Mouse (Mus musculus) T-helper 17 cell (primary cell): ENCODE data around the gene Nckap5.

Experiments
- in situ Hi-C, 2 experiments: fragments of 300-600 bp; cut with MboI, MseI; formaldehyde crosslinking; loops; 1 replicate in 1 of 2; 2 replicates in 1 of 2; pipeline ENCODE4 v1.15.1; 2025; ENCODE audit warnings: high pct_unique_total_duplicates in 2 of 2

The Nckap5 gene

DNA sequence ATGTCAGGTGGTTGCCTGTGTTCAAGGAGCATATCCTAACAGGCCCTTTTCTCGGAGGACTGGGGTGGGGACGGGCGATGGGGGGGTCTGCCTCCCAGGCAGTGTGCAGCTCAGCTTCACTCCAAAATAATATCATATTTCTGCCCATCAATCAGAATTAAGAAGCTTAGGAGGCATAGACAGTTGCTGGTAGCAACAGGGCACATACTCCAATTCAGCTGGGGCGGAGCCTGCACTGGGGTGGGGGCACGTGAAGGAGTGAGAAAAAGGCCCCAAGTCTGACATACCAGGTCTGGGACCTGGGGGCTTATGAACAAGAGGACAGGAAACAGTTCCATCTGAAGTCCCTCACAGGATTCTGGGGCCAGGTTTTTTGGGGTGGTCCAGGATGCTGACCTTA is 339.2 kb downstream of the Nckap5 start:
- in situ Hi-C loops: no loop called here

GRCm38 (mm10) chr1:126490256-126490655 is 340.3 kb downstream of the Nckap5 start:
- in situ Hi-C loops: no loop called here

DNA sequence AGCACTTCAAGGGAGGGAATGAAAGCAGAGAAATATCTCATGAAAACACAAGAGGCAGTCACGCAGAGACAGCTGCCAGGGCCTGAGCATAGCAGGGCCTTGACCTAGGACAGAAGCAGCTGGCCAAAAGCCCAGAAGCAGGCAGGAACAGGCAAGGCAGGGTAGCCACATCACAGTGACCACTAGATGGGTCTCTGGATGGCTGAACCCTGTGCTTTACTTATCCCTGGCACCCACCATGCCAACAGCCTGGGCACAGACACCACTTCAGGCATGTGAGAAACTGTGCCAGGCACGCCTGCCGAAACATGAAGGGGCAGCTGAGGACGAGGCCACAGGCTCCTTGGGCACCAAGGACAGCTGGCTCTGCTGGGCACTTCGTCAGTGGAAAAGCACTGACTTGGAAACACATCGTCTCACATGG is 345.9 kb downstream of the Nckap5 start:
- in situ Hi-C loops: no loop called here

DNA sequence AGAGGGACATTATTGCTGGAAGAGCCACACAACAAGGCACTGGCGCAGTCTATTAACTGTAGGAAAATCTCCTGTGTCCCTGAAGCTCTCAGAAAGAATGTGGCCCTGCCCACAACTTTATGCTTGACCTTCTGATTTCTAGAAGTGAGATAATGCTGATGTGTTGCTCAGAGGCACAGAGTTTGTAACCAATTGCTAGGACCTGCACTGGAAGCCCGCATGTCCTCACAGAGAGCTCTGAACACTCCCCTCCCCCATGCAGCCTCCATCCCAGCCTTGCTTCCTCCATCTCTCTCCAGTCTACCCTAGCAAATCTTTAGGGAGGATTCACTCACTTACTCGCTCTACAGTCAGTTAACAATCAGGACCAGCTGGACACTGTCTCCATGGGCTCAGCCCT is 346.9 kb downstream of the Nckap5 start:
- in situ Hi-C loops: no loop called here

DNA sequence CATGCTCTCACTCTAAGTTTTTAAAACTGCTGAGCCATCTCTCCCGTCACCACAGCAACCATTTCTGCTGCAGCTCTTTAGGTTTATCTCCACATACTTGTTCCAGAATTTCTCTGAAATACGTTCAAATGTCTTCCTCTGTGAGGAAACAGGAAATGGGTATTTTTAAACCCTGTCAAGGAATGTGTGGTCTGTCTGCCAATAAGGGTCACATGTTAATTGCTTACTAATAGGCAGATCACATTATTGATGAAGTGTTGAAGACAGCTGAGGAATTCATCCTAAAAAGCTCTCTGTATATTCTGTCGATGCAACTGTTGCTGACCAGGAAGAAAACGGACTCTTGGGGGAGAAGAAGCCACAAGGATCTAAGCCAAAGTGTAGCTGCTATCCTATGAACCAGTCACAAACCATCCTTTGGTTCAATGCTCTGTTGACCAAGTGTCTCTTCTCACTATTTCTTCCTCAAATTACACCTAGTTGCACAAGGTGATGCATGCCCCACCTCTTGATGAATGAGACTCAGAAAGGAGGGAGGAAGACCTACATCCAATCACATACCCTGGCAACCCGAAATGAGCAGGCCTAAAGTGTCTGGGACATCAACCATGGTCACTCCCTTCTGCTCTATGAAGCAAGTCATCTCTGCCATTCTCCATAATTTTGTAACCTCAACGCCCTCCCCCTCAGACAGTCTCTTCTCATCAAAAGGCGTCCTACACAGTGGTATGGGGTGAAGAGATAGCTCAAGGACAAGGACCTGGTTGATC is 349.0 kb downstream of the Nckap5 start:
- in situ Hi-C loops: no loop called here

DNA sequence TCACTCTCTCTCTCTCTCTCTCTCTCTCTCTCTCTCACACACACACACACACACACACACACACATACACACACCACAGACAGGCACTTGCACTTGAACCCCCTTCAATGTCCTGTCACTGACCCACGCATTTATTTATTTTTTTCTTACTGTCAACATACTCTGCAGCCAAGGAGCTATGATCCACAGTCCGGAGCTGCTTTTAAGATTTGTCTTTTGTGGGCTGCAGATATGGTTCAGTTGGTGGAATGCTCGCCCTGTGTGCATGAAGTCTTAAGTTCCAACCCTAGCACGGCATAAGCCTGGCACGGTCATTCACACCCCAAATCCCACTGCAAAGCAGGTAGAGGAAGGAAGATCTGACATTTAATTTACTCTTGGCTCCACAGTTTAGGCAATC is 357.6 kb downstream of the Nckap5 start:
- in situ Hi-C loops: no loop called here

- in situ Hi-C loops: no loop called here
Measured at GRCm38 (mm10) chr1:126471419-126471818, 359.2 kb downstream of the Nckap5 start.

DNA sequence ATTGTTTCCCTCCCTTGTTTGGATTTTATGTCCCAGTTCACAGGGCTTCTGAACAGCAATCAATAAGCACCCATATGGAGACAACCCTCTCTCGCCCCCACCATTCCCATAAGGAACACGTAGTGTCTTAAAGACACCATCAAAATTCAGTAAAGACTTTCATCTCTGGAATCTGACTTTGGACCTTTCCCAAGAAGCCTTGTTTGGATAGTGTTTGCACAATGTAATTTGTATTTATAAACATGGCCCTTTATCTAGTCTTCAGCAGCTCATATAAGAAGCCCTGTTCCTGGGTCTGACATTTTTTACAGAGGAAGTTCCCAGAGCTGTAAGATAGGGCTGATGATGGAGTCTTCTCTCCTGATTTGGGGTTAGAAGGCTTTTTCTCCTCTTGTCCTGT is 359.7 kb downstream of the Nckap5 start:
- in situ Hi-C loops: no loop called here

- in situ Hi-C loops: no loop called here
Measured at GRCm38 (mm10) chr1:126469818-126470544, 360.6 kb downstream of the Nckap5 start.

- in situ Hi-C loops: no loop called here
Measured at GRCm38 (mm10) chr1:126461527-126462354, 368.9 kb downstream of the Nckap5 start.

- in situ Hi-C loops: no loop called here
Measured at GRCm38 (mm10) chr1:126457739-126458138, 372.9 kb downstream of the Nckap5 start.

DNA sequence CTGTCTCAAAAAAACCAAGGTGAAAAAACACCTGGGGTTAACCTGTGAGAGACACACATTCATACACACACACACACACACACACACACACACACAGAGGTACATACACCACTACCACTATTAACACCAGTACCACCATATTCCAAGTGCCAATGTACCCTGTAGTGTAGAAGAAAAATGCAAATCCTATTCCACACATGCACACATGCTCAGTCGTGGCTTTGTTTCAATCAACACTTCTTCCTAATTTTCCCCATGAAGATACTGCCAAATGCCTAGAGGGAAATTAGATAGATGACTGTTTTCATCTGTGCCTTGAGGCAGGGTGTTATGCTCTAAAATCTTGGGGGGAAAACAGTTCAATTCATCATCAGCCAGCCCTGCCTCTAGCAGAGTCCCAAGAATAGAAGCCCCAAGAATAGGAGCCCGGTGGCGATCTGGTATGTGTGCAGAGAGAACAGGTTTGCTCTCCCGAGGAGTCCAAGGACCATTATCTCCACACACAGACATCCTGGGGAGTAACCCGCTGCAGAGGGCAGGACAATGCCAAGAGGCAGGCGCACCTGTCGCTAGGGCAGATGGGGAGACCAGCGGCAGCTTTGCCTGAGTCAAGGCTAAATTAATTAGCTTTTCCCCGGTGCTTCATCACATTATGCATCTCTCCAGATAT is 376.0 kb downstream of the Nckap5 start:
- in situ Hi-C loops: no loop called here

GRCm38 (mm10) chr1:126451472-126451871 is 379.1 kb downstream of the Nckap5 start:
- in situ Hi-C loops: no loop called here

GRCm38 (mm10) chr1:126449424-126449823 is 381.2 kb downstream of the Nckap5 start:
- in situ Hi-C loops: no loop called here

DNA sequence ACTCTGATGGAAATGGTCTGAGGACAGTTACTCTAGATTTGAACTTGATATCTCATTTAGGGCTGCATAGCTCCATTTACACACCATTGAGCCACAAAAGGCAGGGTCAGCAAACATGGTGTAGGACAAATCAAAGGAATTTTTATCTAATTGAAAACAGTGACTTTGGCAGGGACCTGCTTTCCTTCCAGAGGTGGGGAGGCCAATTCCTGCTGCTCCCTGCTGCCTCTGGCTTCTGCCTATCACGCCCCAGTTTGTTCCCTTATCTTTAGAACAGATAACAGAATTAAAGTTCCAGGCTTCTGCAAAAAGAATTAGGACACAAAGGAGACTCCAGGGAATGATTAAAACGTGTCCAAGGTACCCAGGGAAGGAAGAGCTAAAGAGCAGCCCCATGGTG is 386.7 kb downstream of the Nckap5 start:
- in situ Hi-C loops: no loop called here

- in situ Hi-C loops: no loop called here
Measured at GRCm38 (mm10) chr1:126442723-126443122, 387.9 kb downstream of the Nckap5 start.

GRCm38 (mm10) chr1:126438000-126438572 is 392.5 kb downstream of the Nckap5 start:
- in situ Hi-C loops: no loop called here

- in situ Hi-C loops: no loop called here
Measured at GRCm38 (mm10) chr1:126436937-126437667, 393.5 kb downstream of the Nckap5 start.

- in situ Hi-C loops: no loop called here
Measured at GRCm38 (mm10) chr1:126432285-126432684, 398.3 kb downstream of the Nckap5 start.

- in situ Hi-C loops: no loop called here
Measured at GRCm38 (mm10) chr1:126431594-126431993, 399.0 kb downstream of the Nckap5 start.

- in situ Hi-C loops: no loop called here
Measured at GRCm38 (mm10) chr1:126411426-126411825, 419.2 kb downstream of the Nckap5 start.
